Mouse (Mus musculus) mesoderm, embryonic 11.5 days (tissue): ENCODE data around the gene Gapvd1.

Experiments
- DNase-seq: peaks from one replicate; pipeline ENCODE4 v3.0.0-alpha.2; 2012; ENCODE audit warnings: low read depth, low spot score

The Gapvd1 gene

DNA sequence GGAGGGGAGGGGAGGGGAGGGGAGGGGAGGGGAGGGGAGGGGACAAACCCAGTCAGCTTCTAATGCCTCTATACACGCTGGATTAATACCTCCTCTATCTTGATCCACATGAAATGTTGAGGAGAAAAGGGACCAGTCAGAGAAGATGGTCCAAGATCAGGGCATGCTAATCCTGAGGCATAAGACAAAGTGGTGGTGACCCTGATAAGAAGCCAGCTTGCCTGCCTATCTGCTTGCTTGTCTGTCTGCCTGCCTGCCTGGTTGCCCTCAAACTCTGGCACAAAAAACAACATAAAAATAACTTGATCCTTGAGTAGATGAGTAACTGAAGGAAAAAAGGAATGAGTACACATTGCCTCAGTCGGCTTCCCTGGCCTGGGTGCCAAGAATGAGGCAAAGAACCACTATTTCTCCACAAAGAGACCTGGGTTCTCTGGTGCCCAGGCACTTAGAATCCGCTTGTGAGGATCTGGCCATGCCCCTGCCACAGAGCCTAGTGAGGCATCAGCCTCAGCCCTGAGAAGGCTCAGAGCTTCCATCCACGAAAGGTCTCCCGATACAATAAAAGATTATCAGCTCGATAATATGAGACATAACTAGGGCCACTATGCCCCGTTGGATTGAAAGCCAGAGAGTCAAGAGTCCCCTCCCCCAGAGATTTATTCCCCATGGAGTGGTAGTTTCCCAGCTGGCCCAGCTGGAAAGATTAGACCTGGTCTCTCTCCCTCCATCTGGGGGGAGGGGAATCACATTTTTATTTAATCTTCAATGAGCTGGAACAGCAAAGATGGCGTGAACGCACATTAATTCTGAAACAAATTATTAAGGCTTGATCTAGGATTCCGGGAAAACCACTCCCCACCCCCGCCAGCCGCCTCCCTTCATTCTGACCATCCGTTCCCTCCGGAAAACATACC, 119.5 kb downstream of the Gapvd1 start:
- DNase-seq, result no peak

- DNase-seq, result no peak
These were observed 123.0 kb downstream of the Gapvd1 start for GRCm38 (mm10) chr2:34632051-34632450.

- DNase-seq, result no peak
These were observed 124.6 kb downstream of the Gapvd1 start for GRCm38 (mm10) chr2:34630445-34630844.

GRCm38 (mm10) chr2:34629758-34630157, 125.3 kb downstream of the Gapvd1 start:
- DNase-seq, result no peak

GRCm38 (mm10) chr2:34628903-34629540, 126.0 kb downstream of the Gapvd1 start:
- DNase-seq, result no peak

- DNase-seq, result no peak
These were observed 127.5 kb downstream of the Gapvd1 start for GRCm38 (mm10) chr2:34627328-34628226.
